Mouse (Mus musculus): ENCODE measurements around the gene Hoxd10.

The Hoxd10 gene

GRCm38 (mm10) chr2:74691022-74691951 is at the start of gene Hoxd10:
Hoxd10 (plus strand) TSS chr2:74691924.
- DNase-seq (ENCODE audit: low spot score), result no peak

GRCm38 (mm10) chr2:74642431-74642830 is 49.3 kb upstream of the Hoxd10 start:
- no peak for DNase-seq (ENCODE audit: low spot score)

GRCm38 (mm10) chr2:74645631-74646030 is 46.1 kb upstream of the Hoxd10 start:
- no peak for DNase-seq (ENCODE audit: low spot score)

- DNase-seq (ENCODE audit: low spot score), result no peak
Observed at GRCm38 (mm10) chr2:74647082-74647864, 44.5 kb upstream of the Hoxd10 start.

GRCm38 (mm10) chr2:74652996-74653340 is 38.8 kb upstream of the Hoxd10 start:
- DNase-seq (ENCODE audit: low spot score), result no peak

GRCm38 (mm10) chr2:74653781-74654535 is 37.8 kb upstream of the Hoxd10 start:
- no peak for DNase-seq (ENCODE audit: low spot score)

GRCm38 (mm10) chr2:74654743-74655419 is 36.8 kb upstream of the Hoxd10 start:
- no peak for DNase-seq (ENCODE audit: low spot score)

- DNase-seq (ENCODE audit: low spot score), result peak; percentile 18
Observed at GRCm38 (mm10) chr2:74655420-74655781, 36.3 kb upstream of the Hoxd10 start.

GRCm38 (mm10) chr2:74655821-74656631 is 35.7 kb upstream of the Hoxd10 start:
- peak; percentile 43 for DNase-seq (ENCODE audit: low spot score)

- DNase-seq (ENCODE audit: low spot score), result no peak
Observed at GRCm38 (mm10) chr2:74656632-74657021, 35.1 kb upstream of the Hoxd10 start.

- peak; percentile 33 for DNase-seq (ENCODE audit: low spot score)
Observed at GRCm38 (mm10) chr2:74657251-74658023, 34.3 kb upstream of the Hoxd10 start.

GRCm38 (mm10) chr2:74658024-74658666 is 33.6 kb upstream of the Hoxd10 start:
- no peak for DNase-seq (ENCODE audit: low spot score)

- DNase-seq (ENCODE audit: low spot score), result no peak
Observed at GRCm38 (mm10) chr2:74658667-74659371, 32.9 kb upstream of the Hoxd10 start.

GRCm38 (mm10) chr2:74659507-74660005 is 32.2 kb upstream of the Hoxd10 start, which contains the start of gene Evx2:
Evx2 (minus strand) TSS chr2:74659557.
- DNase-seq (ENCODE audit: low spot score), result no peak

- DNase-seq (ENCODE audit: low spot score), result no peak
Observed at GRCm38 (mm10) chr2:74660421-74661375, 31.0 kb upstream of the Hoxd10 start.

- no peak for DNase-seq (ENCODE audit: low spot score)
Observed at GRCm38 (mm10) chr2:74661685-74662084, 30.0 kb upstream of the Hoxd10 start.

- DNase-seq (ENCODE audit: low spot score), result no peak
Observed at GRCm38 (mm10) chr2:74663291-74663925, 28.3 kb upstream of the Hoxd10 start.

Data from T-cell, adult 2 months (primary cell).